Mouse (Mus musculus) E14TG2a.4 (cell line): ENCODE measurements around the gene Atp6v1c2.

Experiments used
- H3K27me3 ChIP-seq: 2 replicates; pipeline ENCODE4 v1.6.1; 2014; ENCODE audit warnings: low read length, control low read depth; ENCODE audit not compliant: insufficient read depth
- H3K36me3 ChIP-seq: 2 replicates; pipeline ENCODE4 v1.6.1; 2014; ENCODE audit warnings: low read length, control low read depth; ENCODE audit not compliant: insufficient read depth
- H3K4me1 ChIP-seq: replicated peaks from 2 replicates; pipeline ENCODE4 v1.6.1; 2014; ENCODE audit warnings: low read depth, low read length, control low read depth
- H3K4me3 ChIP-seq: replicated peaks from 2 replicates; pipeline ENCODE4 v1.5.1; 2014; ENCODE audit warnings: mild to moderate bottlenecking, low read length
- H3K9me3 ChIP-seq: 2 replicates; pipeline ENCODE4 v1.6.1; 2014; ENCODE audit warnings: low read length, control low read depth
- CTCF ChIP-seq: conservative IDR thresholded peaks from 2 replicates; pipeline ENCODE4 v1.5.1; 2014; ENCODE audit warnings: low read length
- NANOG ChIP-seq: IDR thresholded peaks from 2 replicates; pipeline ENCODE4 v1.6.1; 2014; ENCODE audit warnings: borderline replicate concordance, low read length, mixed read lengths
- POU5F1 ChIP-seq: IDR thresholded peaks from 2 replicates; pipeline ENCODE4 v1.6.1; 2014; ENCODE audit warnings: low read length, borderline replicate concordance

Gene Atp6v1c2

GRCm38 (mm10) chr12:17289060-17289459 lies 40.1 kb downstream of the Atp6v1c2 start:
- no peak overlapping the region for H3K4me3 ChIP-seq
- H3K4me1 ChIP-seq: no peaks in the 10 kb centered on the region
- 0 out of 2 replicates have a peak, but pooled peaks cover 3% of the 10 kb centered on the region for H3K27me3 ChIP-seq
- H3K36me3 ChIP-seq: peaks cover 18% of the 10 kb centered on the region
- TF ChIP-seq NANOG: no peak
- TF ChIP-seq POU5F1: no peak
- TF ChIP-seq CTCF: no peak
- H3K9me3 ChIP-seq: peaks cover 5% of the 10 kb centered on the region; the same call in 1 of the 2 replicates

GRCm38 (mm10) chr12:17288496-17288895 lies 40.7 kb downstream of the Atp6v1c2 start:
- Histone ChIP-seq H3K27me3 (0 out of 2 replicates have a peak, but pooled peaks cover 3% of the 10 kb centered on the region), H3K4me3 (no peak overlapping the region), H3K4me1 (0 out of 2 replicates have a peak, but pooled peaks cover 4% of the 10 kb centered on the region), H3K36me3 (peaks cover 24% of the 10 kb centered on the region), H3K9me3 (peaks cover 5% of the 10 kb centered on the region; the same call in 1 of the 2 replicates)
- TF ChIP-seq CTCF (no peak), NANOG (no peak), POU5F1 (no peak)

- Histone ChIP-seq H3K9me3 (no peaks in the 10 kb centered on the region), H3K4me3 (peak overlapping the region; percentile 39; the same call in 1 of the 2 replicates), H3K27me3 (no peaks in the 10 kb centered on the region), H3K4me1 (peaks cover 67% of the 10 kb centered on the region), H3K36me3 (peaks cover 99% of the 10 kb centered on the region)
- TF ChIP-seq POU5F1 (no peak; the same call in 1 of the 2 replicates), CTCF (no peak), NANOG (no peak)
Measured at GRCm38 (mm10) chr12:17273841-17274240, 55.3 kb downstream of the Atp6v1c2 start.

- TF ChIP-seq POU5F1: no peak
- peak; percentile 82 for TF ChIP-seq CTCF
- no peak for TF ChIP-seq NANOG
- H3K9me3 ChIP-seq: no peaks in the 10 kb centered on the region
- H3K27me3 ChIP-seq: no peaks in the 10 kb centered on the region
- peaks cover 81% of the 10 kb centered on the region for H3K36me3 ChIP-seq
- no peak overlapping the region for H3K4me3 ChIP-seq
- H3K4me1 ChIP-seq: peaks cover 83% of the 10 kb centered on the region
Measured at GRCm38 (mm10) chr12:17271272-17271671, 57.9 kb downstream of the Atp6v1c2 start.

- TF ChIP-seq POU5F1 (no peak), CTCF (no peak), NANOG (no peak)
- H3K27me3 ChIP-seq: no peaks in the 10 kb centered on the region
- H3K4me3 ChIP-seq: peak overlapping the region; percentile 97
- peaks cover 41% of the 10 kb centered on the region for H3K36me3 ChIP-seq
- H3K4me1 ChIP-seq: peaks cover 71% of the 10 kb centered on the region
- no peaks in the 10 kb centered on the region for H3K9me3 ChIP-seq
Measured at GRCm38 (mm10) chr12:17267316-17267715, 61.8 kb downstream of the Atp6v1c2 start.

- H3K4me3 ChIP-seq: peak overlapping the region; percentile 97
- no peaks in the 10 kb centered on the region for H3K9me3 ChIP-seq
- no peaks in the 10 kb centered on the region for H3K27me3 ChIP-seq
- peaks cover 64% of the 10 kb centered on the region for H3K4me1 ChIP-seq
- peaks cover 34% of the 10 kb centered on the region for H3K36me3 ChIP-seq
- TF ChIP-seq POU5F1 (no peak), NANOG (no peak), CTCF (no peak)
Measured at GRCm38 (mm10) chr12:17266673-17266990, 62.5 kb downstream of the Atp6v1c2 start.

- Histone ChIP-seq H3K4me1 (peaks cover 59% of the 10 kb centered on the region), H3K4me3 (peak within 1 kb of the TSS; percentile 97), H3K9me3 (no peaks in the 10 kb centered on the region), H3K36me3 (peaks cover 29% of the 10 kb centered on the region), H3K27me3 (no peaks in the 10 kb centered on the region)
- TF ChIP-seq NANOG: no peak
- no peak for TF ChIP-seq POU5F1
- no peak for TF ChIP-seq CTCF
Measured at GRCm38 (mm10) chr12:17265971-17266672, 63.0 kb downstream of the Atp6v1c2 start, which contains the start of gene Pdia6. Pdia6 (plus strand) TSS chr12:17266545.

GRCm38 (mm10) chr12:17264826-17265225 lies 64.3 kb downstream of the Atp6v1c2 start:
- Histone ChIP-seq H3K4me3 (no peak overlapping the region), H3K9me3 (no peaks in the 10 kb centered on the region), H3K4me1 (peaks cover 48% of the 10 kb centered on the region), H3K36me3 (peaks cover 16% of the 10 kb centered on the region), H3K27me3 (no peaks in the 10 kb centered on the region)
- TF ChIP-seq POU5F1 (no peak), CTCF (no peak), NANOG (no peak)

GRCm38 (mm10) chr12:17263881-17264280 lies 65.3 kb downstream of the Atp6v1c2 start:
- Histone ChIP-seq H3K4me3 (no peak overlapping the region), H3K9me3 (no peaks in the 10 kb centered on the region), H3K27me3 (no peaks in the 10 kb centered on the region), H3K4me1 (peaks cover 45% of the 10 kb centered on the region), H3K36me3 (peaks cover 8% of the 10 kb centered on the region)
- TF ChIP-seq POU5F1 (no peak), NANOG (no peak), CTCF (no peak)
